Mouse (Mus musculus): ENCODE results near the gene Coro7. TPM values are rescaled to one million over a fixed set of nuclear protein-coding genes. Genes with fewer than 3 reads are reported as not detected.
A peak's percentile ranks its signal among the peaks of the same experiment; 100 is the strongest.

Gene Coro7
- total and polyA plus RNA-seq, 2 experiments from 2014 or later = 9.9 to 17.8 TPM

- Histone ChIP-seq H3K27me3 (ENCODE audit: control insufficient read depth, insufficient read depth, low read length) (no peaks in the 10 kb centered on the region), H3K9ac (replicated peaks; ENCODE audit: low read depth, low read length) (no peak overlapping the region), H3K27ac (ENCODE audit: low read depth) (no peak overlapping the region), H3K4me3 (ENCODE audit: low read depth, low read length) (no peak overlapping the region), H3K4me2 (ENCODE audit: low read depth, low read length) (no peak overlapping the region), H3K4me1 (ENCODE audit: control insufficient read depth, insufficient read depth) (peaks cover 16% of the 10 kb centered on the region), H3K9me3 (replicated peaks; ENCODE audit: control insufficient read depth, low read length) (no peaks in the 10 kb centered on the region), H3K36me3 (replicated peaks; ENCODE audit: control insufficient read depth, insufficient read depth, low read length) (peaks cover 15% of the 10 kb centered on the region; the same call in 1 of the 2 replicates)
- DNase-seq (ENCODE audit: low spot score) (no peak), ATAC-seq (ENCODE audit: insufficient read depth, low read depth) (no peak)
- WGBS = 51% methylated on average over 9 of the region's 9 CpGs
- TF ChIP-seq EP300 (IDR thresholded peaks at IDR 0.05; ENCODE audit: low read depth) (no peak), CTCF (IDR thresholded peaks at IDR 0.05; ENCODE audit: low read depth) (no peak)
These were observed 44.9 kb downstream of the Coro7 start for GRCm38 (mm10) chr16:4634681-4635080.

GRCm38 (mm10) chr16:4633661-4634060, 45.9 kb downstream of the Coro7 start:
- no peak overlapping the region for H3K4me3 ChIP-seq (ENCODE audit: low read depth, low read length)
- DNase-seq (ENCODE audit: low spot score) (no peak), ATAC-seq (ENCODE audit: insufficient read depth, low read depth) (no peak)
- no peak for TF ChIP-seq CTCF (IDR thresholded peaks at IDR 0.05; ENCODE audit: low read depth)
- no peak for TF ChIP-seq EP300 (IDR thresholded peaks at IDR 0.05; ENCODE audit: low read depth)
- H3K9ac ChIP-seq (replicated peaks; ENCODE audit: low read depth, low read length) = no peak overlapping the region
- H3K9me3 ChIP-seq (replicated peaks; ENCODE audit: control insufficient read depth, low read length) = no peaks in the 10 kb centered on the region
- no peak overlapping the region for H3K27ac ChIP-seq (ENCODE audit: low read depth)
- peaks cover 19% of the 10 kb centered on the region; the same call in 1 of the 2 replicates for H3K36me3 ChIP-seq (replicated peaks; ENCODE audit: control insufficient read depth, insufficient read depth, low read length)
- H3K4me1 ChIP-seq (ENCODE audit: control insufficient read depth, insufficient read depth) = peaks cover 16% of the 10 kb centered on the region
- H3K27me3 ChIP-seq (ENCODE audit: control insufficient read depth, insufficient read depth, low read length) = no peaks in the 10 kb centered on the region
- no peak overlapping the region for H3K4me2 ChIP-seq (ENCODE audit: low read depth, low read length)
- WGBS = 94% methylated on average over 3 of the region's 3 CpGs

GRCm38 (mm10) chr16:4632050-4632449, 47.5 kb downstream of the Coro7 start:
- 44% methylated on average over 7 of the region's 7 CpGs for WGBS
- no peaks in the 10 kb centered on the region for H3K9me3 ChIP-seq (replicated peaks; ENCODE audit: control insufficient read depth, low read length)
- H3K27ac ChIP-seq (ENCODE audit: low read depth) = no peak overlapping the region
- TF ChIP-seq EP300 (IDR thresholded peaks at IDR 0.05; ENCODE audit: low read depth) (no peak), CTCF (IDR thresholded peaks at IDR 0.05; ENCODE audit: low read depth) (peak; percentile 46)
- no peak overlapping the region for H3K4me3 ChIP-seq (ENCODE audit: low read depth, low read length)
- peaks cover 16% of the 10 kb centered on the region for H3K4me1 ChIP-seq (ENCODE audit: control insufficient read depth, insufficient read depth)
- no peaks in the 10 kb centered on the region for H3K27me3 ChIP-seq (ENCODE audit: control insufficient read depth, insufficient read depth, low read length)
- no peak overlapping the region for H3K9ac ChIP-seq (replicated peaks; ENCODE audit: low read depth, low read length)
- H3K4me2 ChIP-seq (ENCODE audit: low read depth, low read length) = no peak overlapping the region
- H3K36me3 ChIP-seq (replicated peaks; ENCODE audit: control insufficient read depth, insufficient read depth, low read length) = peaks cover 21% of the 10 kb centered on the region; the same call in 1 of the 2 replicates
- DNase-seq (ENCODE audit: low spot score) (no peak), ATAC-seq (ENCODE audit: insufficient read depth, low read depth) (peak; percentile 21; the same call in 1 of the 2 replicates)

GRCm38 (mm10) chr16:4629950-4630349, 49.6 kb downstream of the Coro7 start:
- H3K36me3 ChIP-seq (replicated peaks; ENCODE audit: control insufficient read depth, insufficient read depth, low read length) = peaks cover 21% of the 10 kb centered on the region
- H3K27ac ChIP-seq (ENCODE audit: low read depth) = no peak overlapping the region
- no peaks in the 10 kb centered on the region for H3K9me3 ChIP-seq (replicated peaks; ENCODE audit: control insufficient read depth, low read length)
- ATAC-seq (ENCODE audit: insufficient read depth, low read depth) = peak; percentile 67
- TF ChIP-seq EP300 (IDR thresholded peaks at IDR 0.05; ENCODE audit: low read depth) (no peak), CTCF (IDR thresholded peaks at IDR 0.05; ENCODE audit: low read depth) (peak; percentile 99)
- 18% methylated on average over 6 of the region's 6 CpGs for WGBS
- no peak overlapping the region for H3K9ac ChIP-seq (replicated peaks; ENCODE audit: low read depth, low read length)
- no peak overlapping the region for H3K4me2 ChIP-seq (ENCODE audit: low read depth, low read length)
- H3K4me1 ChIP-seq (ENCODE audit: control insufficient read depth, insufficient read depth) = peaks cover 4% of the 10 kb centered on the region; the same call in 1 of the 2 replicates
- no peaks in the 10 kb centered on the region for H3K27me3 ChIP-seq (ENCODE audit: control insufficient read depth, insufficient read depth, low read length)
- no peak overlapping the region for H3K4me3 ChIP-seq (ENCODE audit: low read depth, low read length)
- DNase-seq (ENCODE audit: low spot score) = peak; percentile 68

- no peak overlapping the region for H3K9ac ChIP-seq (replicated peaks; ENCODE audit: low read depth, low read length)
- no peak overlapping the region for H3K4me2 ChIP-seq (ENCODE audit: low read depth, low read length)
- H3K4me3 ChIP-seq (ENCODE audit: low read depth, low read length) = no peak overlapping the region
- H3K27ac ChIP-seq (ENCODE audit: low read depth) = no peak overlapping the region
- WGBS = 87% methylated on average over 9 of the region's 9 CpGs
- peaks cover 2% of the 10 kb centered on the region for H3K4me1 ChIP-seq (ENCODE audit: control insufficient read depth, insufficient read depth)
- no peak for TF ChIP-seq EP300 (IDR thresholded peaks at IDR 0.05; ENCODE audit: low read depth)
- TF ChIP-seq CTCF (IDR thresholded peaks at IDR 0.05; ENCODE audit: low read depth) = no peak
- H3K9me3 ChIP-seq (replicated peaks; ENCODE audit: control insufficient read depth, low read length) = no peaks in the 10 kb centered on the region
- ATAC-seq (ENCODE audit: insufficient read depth, low read depth) (no peak), DNase-seq (ENCODE audit: low spot score) (no peak)
- no peaks in the 10 kb centered on the region for H3K27me3 ChIP-seq (ENCODE audit: control insufficient read depth, insufficient read depth, low read length)
- peaks cover 16% of the 10 kb centered on the region for H3K36me3 ChIP-seq (replicated peaks; ENCODE audit: control insufficient read depth, insufficient read depth, low read length)
These were observed 50.6 kb downstream of the Coro7 start for GRCm38 (mm10) chr16:4628898-4629419.

GRCm38 (mm10) chr16:4627105-4627504, 52.5 kb downstream of the Coro7 start:
- no peak overlapping the region for H3K27ac ChIP-seq (ENCODE audit: low read depth)
- no peak overlapping the region for H3K4me2 ChIP-seq (ENCODE audit: low read depth, low read length)
- DNase-seq (ENCODE audit: low spot score) (no peak), ATAC-seq (ENCODE audit: insufficient read depth, low read depth) (no peak)
- H3K9me3 ChIP-seq (replicated peaks; ENCODE audit: control insufficient read depth, low read length) = no peaks in the 10 kb centered on the region
- no peak for TF ChIP-seq CTCF (IDR thresholded peaks at IDR 0.05; ENCODE audit: low read depth)
- TF ChIP-seq EP300 (IDR thresholded peaks at IDR 0.05; ENCODE audit: low read depth) = no peak
- no peak overlapping the region for H3K9ac ChIP-seq (replicated peaks; ENCODE audit: low read depth, low read length)
- H3K4me1 ChIP-seq (ENCODE audit: control insufficient read depth, insufficient read depth) = peaks cover 8% of the 10 kb centered on the region
- no peaks in the 10 kb centered on the region for H3K27me3 ChIP-seq (ENCODE audit: control insufficient read depth, insufficient read depth, low read length)
- H3K4me3 ChIP-seq (ENCODE audit: low read depth, low read length) = no peak overlapping the region
- 56% methylated on average over 6 of the region's 6 CpGs for WGBS
- H3K36me3 ChIP-seq (replicated peaks; ENCODE audit: control insufficient read depth, insufficient read depth, low read length) = peaks cover 10% of the 10 kb centered on the region
